Mouse (Mus musculus): ENCODE data around the gene Pla1a.

DNA sequence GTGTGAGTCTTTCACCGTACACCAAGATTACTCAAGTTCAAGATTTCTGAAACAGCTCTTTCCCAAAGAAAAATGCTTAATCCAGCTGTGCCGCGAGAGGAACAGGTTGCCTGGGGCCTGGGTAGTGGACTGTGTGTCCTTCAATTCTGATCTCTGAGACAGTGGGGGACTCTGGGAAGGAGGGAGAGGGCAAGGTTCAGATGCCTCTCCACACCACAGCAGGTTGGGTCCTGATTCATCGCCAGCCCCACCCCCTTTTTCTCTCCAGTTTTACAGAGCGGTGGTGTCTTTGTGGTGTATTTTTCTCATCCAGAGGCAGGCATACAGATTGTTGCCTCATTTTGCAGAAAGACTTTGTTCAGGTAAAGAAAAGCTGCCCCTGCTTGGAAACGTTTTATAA lies 34.7 kb downstream of the Pla1a start:
- TF ChIP-seq USF1 (IDR thresholded peaks at IDR 0.05; ENCODE audit: low read depth) = no peak
- no peak for TF ChIP-seq POLR2A (IDR thresholded peaks at IDR 0.05; ENCODE audit: insufficient read length, low read depth)

All from myocyte (in vitro differentiated cells).